ENCODE assay signal across 8 mouse cellular contexts in genomic region chr12:75669258-75670106, GRCm38 (mm10). TPM values are rescaled to one million over a fixed set of nuclear protein-coding genes. Genes with fewer than 3 reads are reported as not detected.
DNase-seq lines count a peak whose midpoint lies in the region; ATAC-seq and TF ChIP-seq lines count a peak whose summit lies in the region.

Wdr89 (minus strand) TSS chr12:75669537.

- peak within 1 kb of the TSS; percentile 71 for H3K4me2 ChIP-seq in embryonic facial prominence, embryonic 14.5 days (ENCODE audit: low read depth, low read length)
- peak within 1 kb of the TSS; percentile 82 for H3K4me2 ChIP-seq in limb, embryonic 13.5 days (replicated peaks)
- peak within 1 kb of the TSS; percentile 91 for H3K4me2 ChIP-seq in midbrain, embryonic 16.5 days (ENCODE audit: low read length)

- peak; percentile 86 for TF ChIP-seq EP300 in heart, adult 2 months (IDR thresholded peaks at IDR 0.05; ENCODE audit: insufficient read depth, low read depth, low read length)

- peak within 1 kb of the TSS; percentile 86 for H3K27ac ChIP-seq in embryonic facial prominence, embryonic 14.5 days (replicated peaks; ENCODE audit: low read depth, low read length)
- H3K27ac ChIP-seq in heart, adult 2 months, result peak within 1 kb of the TSS; percentile 94
- H3K27ac ChIP-seq in limb, embryonic 13.5 days, result peak within 1 kb of the TSS; percentile 82
- H3K27ac ChIP-seq in midbrain, embryonic 16.5 days (ENCODE audit: low read length), result peak within 1 kb of the TSS; percentile 84

- ATAC-seq in embryonic facial prominence, embryonic 14.5 days (ENCODE audit: low read depth), result peak; percentile 99
- ATAC-seq in limb, embryonic 13.5 days (ENCODE audit: low FRiP score, low read depth), result peak; percentile 99
- peak; percentile 99 for ATAC-seq in midbrain, embryonic 16.5 days

- no peaks in the 10 kb centered on the region for H3K27me3 ChIP-seq in embryonic facial prominence, embryonic 14.5 days (replicated peaks; ENCODE audit: control insufficient read depth, insufficient read depth, low read length)
- no peaks in the 10 kb centered on the region for H3K27me3 ChIP-seq in heart, adult 2 months (ENCODE audit: control insufficient read depth, insufficient read depth, low read length)
- H3K27me3 ChIP-seq in limb, embryonic 13.5 days, result no peaks in the 10 kb centered on the region
- H3K27me3 ChIP-seq in midbrain, embryonic 16.5 days (ENCODE audit: control insufficient read depth, insufficient read depth, low read depth, low read length), result no peaks in the 10 kb centered on the region

- no peaks in the 10 kb centered on the region for H3K36me3 ChIP-seq in embryonic facial prominence, embryonic 14.5 days (ENCODE audit: control insufficient read depth, insufficient read depth, low read length)
- no peaks in the 10 kb centered on the region; the same call in 1 of the 2 replicates for H3K36me3 ChIP-seq in heart, adult 2 months (ENCODE audit: control insufficient read depth, insufficient read depth, low read length)
- H3K36me3 ChIP-seq in limb, embryonic 13.5 days, result no peaks in the 10 kb centered on the region
- no peaks in the 10 kb centered on the region for H3K36me3 ChIP-seq in midbrain, embryonic 16.5 days (ENCODE audit: control insufficient read depth, insufficient read depth, low read length)

- no peaks in the 10 kb centered on the region; the same call in 1 of the 2 replicates for H3K79me2 ChIP-seq in heart, adult 2 months (replicated peaks; ENCODE audit: control insufficient read depth, insufficient read depth, low read length)

- DNase-seq in 3T3-L1 (ENCODE audit: low read depth, low spot score), result peak; percentile 100
- DNase-seq in adrenal gland, postnatal 4 days (ENCODE audit: low spot score in 2 of 2), result peak; percentile 88 to 97
- DNase-seq in embryonic facial prominence, embryonic 14.5 days (ENCODE audit: low spot score), result peak; percentile 100
- DNase-seq in heart, adult 2 months, result peak; percentile 94 to 99
- DNase-seq in kidney, adult 8-10 months, result peak; percentile 100
- peak; percentile 90 to 99 for DNase-seq in spleen, postnatal 10 days (ENCODE audit: low spot score in 2 of 2)

- H3K9ac ChIP-seq in embryonic facial prominence, embryonic 14.5 days (ENCODE audit: low read depth, low read length), result peak within 1 kb of the TSS; percentile 72
- peak within 1 kb of the TSS; percentile 71 for H3K9ac ChIP-seq in heart, adult 2 months (ENCODE audit: low read depth, low read length)
- peak within 1 kb of the TSS; percentile 79 for H3K9ac ChIP-seq in limb, embryonic 13.5 days
- peak within 1 kb of the TSS; percentile 73 for H3K9ac ChIP-seq in midbrain, embryonic 16.5 days (ENCODE audit: low read depth, low read length)

- peak; percentile 60 for TF ChIP-seq CTCF in heart, adult 2 months (IDR thresholded peaks at IDR 0.05)

- H3K4me3 ChIP-seq in embryonic facial prominence, embryonic 14.5 days (ENCODE audit: low read depth, low read length), result peak within 1 kb of the TSS; percentile 47
- H3K4me3 ChIP-seq in heart, adult 2 months, result peak within 1 kb of the TSS; percentile 71
- H3K4me3 ChIP-seq in limb, embryonic 13.5 days, result peak within 1 kb of the TSS; percentile 55
- peak within 1 kb of the TSS; percentile 71 for H3K4me3 ChIP-seq in midbrain, embryonic 16.5 days (ENCODE audit: low read depth, low read length)

- intact Hi-C loops in heart, adult 2 months (cut with DNase I), result loop anchor here (1.0 to 5.0 kb wide), 3 partner anchors 68 to 103 kb away; partner anchors contain the start of genes Ppp2r5e and Sgpp1

- H3K4me1 ChIP-seq in embryonic facial prominence, embryonic 14.5 days (ENCODE audit: control insufficient read depth, insufficient read depth, low read length), result peaks cover 7% of the 10 kb centered on the region
- H3K4me1 ChIP-seq in heart, adult 2 months (ENCODE audit: control insufficient read depth, insufficient read depth, low read length), result 0 out of 2 replicates have a peak, but pooled peaks cover 1% of the 10 kb centered on the region
- H3K4me1 ChIP-seq in limb, embryonic 13.5 days, result peaks cover 12% of the 10 kb centered on the region
- peaks cover 13% of the 10 kb centered on the region for H3K4me1 ChIP-seq in midbrain, embryonic 16.5 days (ENCODE audit: control insufficient read depth, insufficient read depth, low read length)

- WGBS in embryonic facial prominence, embryonic 14.5 days, result 0% methylated on average over 55 of the region's 55 CpGs
- WGBS in heart, adult 2 months, result under 1% methylated on average over 55 of the region's 55 CpGs
- WGBS in limb, embryonic 13.5 days, result under 1% methylated on average over 55 of the region's 55 CpGs
- under 1% methylated on average over 55 of the region's 55 CpGs for WGBS in midbrain, embryonic 16.5 days

- peak; percentile 91 for TF ChIP-seq POLR2A in heart, adult 2 months (IDR thresholded peaks at IDR 0.05; ENCODE audit: insufficient read depth, low read depth, low read length)

- H3K9me3 ChIP-seq in embryonic facial prominence, embryonic 14.5 days (ENCODE audit: control insufficient read depth, low read length), result no peaks in the 10 kb centered on the region
- no peaks in the 10 kb centered on the region for H3K9me3 ChIP-seq in limb, embryonic 13.5 days
- H3K9me3 ChIP-seq in midbrain, embryonic 16.5 days (replicated peaks; ENCODE audit: control insufficient read depth, low read length, poor library complexity, severe bottlenecking), result no peaks in the 10 kb centered on the region

RNA-seq across cellular contexts. Expression of gene Wdr89, which starts in this region (rescaled TPM):
- 1 to 10 TPM; 7.8 to 8.5 TPM for total RNA-seq in adrenal gland, postnatal 4 days (2021)
- 10.2 and 11.1 TPM in 2 replicates for polyA plus RNA-seq in embryonic facial prominence, embryonic 14.5 days (2014; fragmentation: Nextera tagmentation; extraction: Ambion mirVana)
- 1 to 10 TPM; 2.8 TPM for total RNA-seq in heart, adult 2 months (2021)
- polyA plus RNA-seq in heart, adult 2 months (2012; rRNA removed), result 2.1 and 2.6 TPM in 2 replicates
- 11.7 and 12.7 TPM in 2 replicates for polyA plus RNA-seq in limb, embryonic 13.5 days (2015; fragmentation: Nextera tagmentation; extraction: Ambion mirVana)
- 5.1 and 5.4 TPM in 2 replicates for polyA plus RNA-seq in midbrain, embryonic 16.5 days (2015; fragmentation: Nextera tagmentation; extraction: Ambion mirVana)

Comparison
In these comparisons a context has a peak if more than half of its experiments do, and no peak if none do; other contexts are left out.
1. Peak in every context shown above with its lines: DNase-seq, ATAC-seq, H3K4me3 ChIP-seq and H3K27ac ChIP-seq.